Mouse (Mus musculus): ENCODE results near the gene Tes. TPM values are rescaled to one million over a fixed set of nuclear protein-coding genes. Genes with fewer than 3 reads are reported as not detected.

Tes gene
- polyA plus RNA-seq, 1 experiment from 2014 or later = 37.3 TPM

DNA sequence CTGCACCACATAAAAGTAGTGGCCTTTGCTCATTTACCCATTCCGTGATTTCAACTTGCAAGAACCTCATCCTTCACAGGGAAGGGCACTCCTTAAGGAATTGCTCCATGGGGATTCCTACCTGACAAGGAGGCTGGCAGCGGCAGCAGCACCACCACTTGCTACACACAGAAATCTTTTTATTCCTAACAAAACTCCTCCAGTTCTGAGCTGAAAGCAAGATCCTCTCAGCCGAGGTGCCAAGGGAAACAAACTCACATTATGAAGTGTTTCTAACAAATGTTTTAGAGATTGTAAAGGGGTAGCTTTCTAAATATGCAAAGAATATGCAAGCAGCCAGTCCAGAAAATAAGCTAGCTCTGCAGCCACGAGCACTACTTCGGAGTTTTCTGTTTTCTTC, 49.6 kb downstream of the Tes start:
- no peaks in the 10 kb centered on the region for H3K9me3 ChIP-seq (ENCODE audit: control insufficient read depth, low read length)
- ATAC-seq (ENCODE audit: low FRiP score) (no peak), DNase-seq (ENCODE audit: low spot score, missing footprints) (no peak)
- WGBS = 81% methylated on average over 5 of the region's 5 CpGs
- H3K36me3 ChIP-seq (ENCODE audit: control insufficient read depth, insufficient read depth, low read length) = no peaks in the 10 kb centered on the region
- H3K27ac ChIP-seq (ENCODE audit: low read depth, low read length) = no peak overlapping the region
- no peak overlapping the region for H3K4me3 ChIP-seq (ENCODE audit: low read depth, low read length)
- H3K4me2 ChIP-seq = no peak overlapping the region
- H3K4me1 ChIP-seq (ENCODE audit: control insufficient read depth, insufficient read depth, low read length) = no peaks in the 10 kb centered on the region
- H3K9ac ChIP-seq (ENCODE audit: low read length) = no peak overlapping the region
- no peaks in the 10 kb centered on the region for H3K27me3 ChIP-seq (ENCODE audit: control insufficient read depth, insufficient read depth, low read length)

DNA sequence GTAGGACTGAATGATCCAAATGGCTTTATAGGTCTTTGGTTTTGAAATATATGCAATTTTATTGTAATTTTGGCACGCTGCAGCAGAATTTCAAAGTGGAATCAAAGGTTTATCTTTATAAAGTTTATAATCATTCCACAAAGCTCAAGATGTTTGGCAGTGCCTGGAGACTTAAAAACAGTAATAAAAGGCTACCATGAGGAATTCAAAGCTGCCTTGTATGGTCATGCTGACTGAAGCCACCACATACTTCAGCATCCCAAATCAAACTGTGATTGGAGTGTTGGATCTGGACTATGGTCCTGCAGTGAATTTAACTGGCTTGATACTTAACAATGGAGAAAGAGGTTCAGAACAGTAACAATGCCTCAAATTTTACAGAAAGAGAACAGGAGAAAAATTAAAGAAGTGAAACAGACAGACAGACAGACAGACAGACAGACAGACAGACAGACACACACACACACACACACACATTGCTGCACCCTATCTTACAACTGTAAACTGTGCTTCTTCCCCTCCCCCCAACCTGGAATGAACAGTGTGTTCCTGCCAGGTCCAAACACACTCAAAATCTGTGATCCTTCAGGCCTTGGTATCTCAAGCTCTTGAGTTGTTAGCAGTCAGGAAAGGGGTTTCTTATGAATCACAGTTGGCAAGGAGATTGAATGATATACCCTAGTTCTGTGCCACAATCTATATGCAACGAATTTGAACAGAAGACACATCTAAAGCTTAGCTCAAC, 50.3 kb downstream of the Tes start:
- Histone ChIP-seq H3K4me2 (no peak overlapping the region), H3K4me1 (ENCODE audit: control insufficient read depth, insufficient read depth, low read length) (no peaks in the 10 kb centered on the region), H3K9ac (ENCODE audit: low read length) (no peak overlapping the region), H3K36me3 (ENCODE audit: control insufficient read depth, insufficient read depth, low read length) (no peaks in the 10 kb centered on the region), H3K9me3 (ENCODE audit: control insufficient read depth, low read length) (no peaks in the 10 kb centered on the region), H3K4me3 (ENCODE audit: low read depth, low read length) (no peak overlapping the region), H3K27ac (ENCODE audit: low read depth, low read length) (no peak overlapping the region), H3K27me3 (ENCODE audit: control insufficient read depth, insufficient read depth, low read length) (no peaks in the 10 kb centered on the region)
- DNase-seq (ENCODE audit: low spot score, missing footprints) = no peak
- WGBS = 76% methylated on average over 2 of the region's 2 CpGs
- no peak for ATAC-seq (ENCODE audit: low FRiP score)

GRCm38 (mm10) chr6:17119521-17120232, 54.7 kb downstream of the Tes start:
- DNase-seq (ENCODE audit: low spot score, missing footprints) (peak; percentile 56), ATAC-seq (ENCODE audit: low FRiP score) (no peak)

GRCm38 (mm10) chr6:17140021-17140420, 75.1 kb downstream of the Tes start:
- Histone ChIP-seq H3K36me3 (ENCODE audit: control insufficient read depth, insufficient read depth, low read length) (no peaks in the 10 kb centered on the region), H3K9me3 (ENCODE audit: control insufficient read depth, low read length) (no peaks in the 10 kb centered on the region), H3K27ac (ENCODE audit: low read depth, low read length) (no peak overlapping the region), H3K27me3 (ENCODE audit: control insufficient read depth, insufficient read depth, low read length) (no peaks in the 10 kb centered on the region), H3K9ac (ENCODE audit: low read length) (no peak overlapping the region), H3K4me3 (ENCODE audit: low read depth, low read length) (no peak overlapping the region), H3K4me2 (no peak overlapping the region), H3K4me1 (ENCODE audit: control insufficient read depth, insufficient read depth, low read length) (no peaks in the 10 kb centered on the region)
- 79% methylated on average over 2 of the region's 2 CpGs for WGBS
- no peak for ATAC-seq (ENCODE audit: low FRiP score)
- peak; percentile 62 for DNase-seq (ENCODE audit: low spot score, missing footprints)

More at GRCm38 (mm10) chr6:17119521-17120232, 54.7 kb downstream of the Tes start:
- Histone ChIP-seq H3K27me3 (ENCODE audit: control insufficient read depth, insufficient read depth, low read length) (no peaks in the 10 kb centered on the region), H3K9ac (ENCODE audit: low read length) (no peak overlapping the region), H3K4me2 (no peak overlapping the region), H3K27ac (ENCODE audit: low read depth, low read length) (no peak overlapping the region), H3K36me3 (ENCODE audit: control insufficient read depth, insufficient read depth, low read length) (no peaks in the 10 kb centered on the region), H3K9me3 (ENCODE audit: control insufficient read depth, low read length) (no peaks in the 10 kb centered on the region), H3K4me1 (ENCODE audit: control insufficient read depth, insufficient read depth, low read length) (no peaks in the 10 kb centered on the region), H3K4me3 (ENCODE audit: low read depth, low read length) (no peak overlapping the region)
- 87% methylated on average over 7 of the region's 7 CpGs for WGBS

DNA sequence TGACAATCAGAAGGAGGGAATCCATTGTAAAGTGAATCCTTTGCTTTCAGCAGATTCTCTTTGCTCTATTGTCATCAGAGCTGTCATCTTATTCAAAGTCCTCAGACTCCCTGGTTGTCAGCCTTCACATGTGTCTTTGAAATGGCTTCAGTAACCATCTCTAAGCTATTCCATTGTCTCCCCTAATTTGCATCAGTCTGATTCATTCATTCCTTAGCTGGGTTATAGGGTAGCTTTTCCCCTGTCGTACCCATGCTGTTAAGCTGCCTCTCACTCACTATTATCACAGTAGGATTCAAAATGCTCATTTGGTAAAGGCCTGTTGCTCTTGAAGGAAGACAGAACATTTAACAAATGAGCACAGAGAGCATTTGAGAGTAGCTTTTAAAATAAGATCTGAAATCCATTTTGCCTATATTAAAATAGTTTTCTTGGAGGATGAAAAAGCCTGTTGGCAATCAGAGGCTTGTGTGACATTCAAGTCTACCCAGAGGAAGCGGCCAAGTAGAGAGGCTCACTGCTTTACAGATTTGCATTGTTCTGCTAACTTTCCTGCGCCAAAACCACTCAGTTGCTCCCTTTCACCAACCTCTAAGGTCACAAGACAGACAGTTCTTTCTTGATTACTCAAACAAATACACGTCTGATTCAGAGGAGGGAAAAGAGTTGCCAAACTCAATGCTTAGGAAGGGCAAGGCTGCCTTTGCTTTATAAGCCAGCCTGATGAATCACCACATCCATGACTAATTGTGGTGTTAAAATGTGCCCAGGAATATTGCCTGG, 77.8 kb downstream of the Tes start:
- H3K9me3 ChIP-seq (ENCODE audit: control insufficient read depth, low read length) = no peaks in the 10 kb centered on the region
- H3K4me3 ChIP-seq (ENCODE audit: low read depth, low read length) = no peak overlapping the region
- WGBS = 11% methylated on average over 4 of the region's 4 CpGs
- no peak overlapping the region for H3K9ac ChIP-seq (ENCODE audit: low read length)
- no peak overlapping the region for H3K4me2 ChIP-seq
- peak; percentile 87 for DNase-seq (ENCODE audit: low spot score, missing footprints)
- H3K27me3 ChIP-seq (ENCODE audit: control insufficient read depth, insufficient read depth, low read length) = no peaks in the 10 kb centered on the region
- H3K27ac ChIP-seq (ENCODE audit: low read depth, low read length) = no peak overlapping the region; the same call in 1 of the 2 replicates
- ATAC-seq (ENCODE audit: low FRiP score) = peak; percentile 88
- H3K36me3 ChIP-seq (ENCODE audit: control insufficient read depth, insufficient read depth, low read length) = no peaks in the 10 kb centered on the region
- no peaks in the 10 kb centered on the region for H3K4me1 ChIP-seq (ENCODE audit: control insufficient read depth, insufficient read depth, low read length)

DNA sequence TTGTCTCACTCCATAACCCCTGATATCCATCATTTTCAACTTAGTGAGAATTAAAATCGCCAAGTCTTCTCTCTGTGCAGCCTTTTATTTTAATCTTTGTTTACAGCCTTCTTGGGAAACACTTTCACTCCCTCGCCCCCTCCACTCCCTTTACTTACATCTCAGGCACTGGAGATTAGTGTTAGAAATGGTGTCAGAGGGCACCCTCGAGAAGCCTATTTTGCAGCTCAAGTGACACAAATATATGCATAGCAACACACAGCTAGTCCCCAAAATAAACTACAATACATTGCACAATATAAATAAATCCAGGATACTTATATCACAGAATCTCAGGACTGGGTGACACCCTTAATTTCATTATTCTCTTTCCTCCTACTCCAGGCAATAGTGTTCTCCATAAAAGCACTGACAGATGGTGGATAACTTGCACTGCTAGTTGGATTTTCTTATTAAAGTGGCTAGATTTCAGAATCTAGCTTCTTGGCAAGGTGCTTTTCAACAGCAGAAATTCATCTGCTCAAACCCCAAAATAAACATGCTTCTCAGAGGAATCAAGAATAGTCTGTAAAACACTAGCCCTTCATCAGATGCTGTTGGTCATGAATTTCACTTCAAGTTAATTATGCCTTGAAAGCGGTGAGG, 86.2 kb downstream of the Tes start:
- H3K9me3 ChIP-seq (ENCODE audit: control insufficient read depth, low read length) = no peaks in the 10 kb centered on the region
- WGBS = 73% methylated on average over 4 of the region's 4 CpGs
- no peak for ATAC-seq (ENCODE audit: low FRiP score)

GRCm38 (mm10) chr6:17152551-17152950, 87.6 kb downstream of the Tes start:
- Histone ChIP-seq H3K4me2 (no peak overlapping the region), H3K36me3 (ENCODE audit: control insufficient read depth, insufficient read depth, low read length) (no peaks in the 10 kb centered on the region), H3K9ac (ENCODE audit: low read length) (no peak overlapping the region), H3K9me3 (ENCODE audit: control insufficient read depth, low read length) (no peaks in the 10 kb centered on the region), H3K4me1 (ENCODE audit: control insufficient read depth, insufficient read depth, low read length) (no peaks in the 10 kb centered on the region), H3K27ac (ENCODE audit: low read depth, low read length) (no peak overlapping the region), H3K27me3 (ENCODE audit: control insufficient read depth, insufficient read depth, low read length) (no peaks in the 10 kb centered on the region), H3K4me3 (ENCODE audit: low read depth, low read length) (no peak overlapping the region)
- DNase-seq (ENCODE audit: low spot score, missing footprints) (no peak), ATAC-seq (ENCODE audit: low FRiP score) (no peak)
- WGBS = 77% methylated on average over 3 of the region's 3 CpGs

More for the DNA sequence above, 86.2 kb downstream of the Tes start:
- H3K27ac ChIP-seq (ENCODE audit: low read depth, low read length) = no peak overlapping the region
- H3K4me1 ChIP-seq (ENCODE audit: control insufficient read depth, insufficient read depth, low read length) = no peaks in the 10 kb centered on the region
- peak; percentile 71 for DNase-seq (ENCODE audit: low spot score, missing footprints)
- H3K4me3 ChIP-seq (ENCODE audit: low read depth, low read length) = no peak overlapping the region
- no peaks in the 10 kb centered on the region for H3K27me3 ChIP-seq (ENCODE audit: control insufficient read depth, insufficient read depth, low read length)
- no peaks in the 10 kb centered on the region for H3K36me3 ChIP-seq (ENCODE audit: control insufficient read depth, insufficient read depth, low read length)
- no peak overlapping the region for H3K9ac ChIP-seq (ENCODE audit: low read length)
- H3K4me2 ChIP-seq = no peak overlapping the region

All from midbrain, embryonic 11.5 days (tissue).